Mouse (Mus musculus) megakaryocyte, adult 5-6 weeks (primary cell): ENCODE measurements around the gene Pde3b. TPM values are rescaled to one million over a fixed set of nuclear protein-coding genes. Genes with fewer than 3 reads are reported as not detected.
A peak's percentile ranks its signal among the peaks of the same experiment; 100 is the strongest.
"Not testable (repeated sequence)": the region's sequence is repeated elsewhere in the genome, so short reads cannot be mapped to it uniquely, and the experiment has no call there.

Experiments
- ATAC-seq: 2 replicates; pipeline ENCODE4 v1.8.0; 2016; ENCODE audit warnings: mild to moderate bottlenecking, inconsistent platforms; ENCODE audit not compliant: poor library complexity, severe bottlenecking
- total RNA-seq, 2 experiments: library from RNA; stranded (forward) in 1 of 2; stranded (reverse) in 1 of 2; fragments of 153-499, 151-499 nt in 1 of 2; fragments of 221-1000, 200-1000 nt in 1 of 2; gene quantifications; 2 replicates each; pipeline versions ENCODE4 v1.2.3 to v1.2.4; 2015 to 2017

Gene Pde3b
- total RNA-seq (2015) (10.4 and 11.9 TPM in 2 replicates), total RNA-seq (2017) (14.1 and 25.3 TPM in 2 replicates)

- peak; percentile 74 for ATAC-seq
Measured at GRCm38 (mm10) chr7:114414421-114415335, at the start of gene Pde3b. Pde3b (plus strand) TSS chr7:114415281.

DNA sequence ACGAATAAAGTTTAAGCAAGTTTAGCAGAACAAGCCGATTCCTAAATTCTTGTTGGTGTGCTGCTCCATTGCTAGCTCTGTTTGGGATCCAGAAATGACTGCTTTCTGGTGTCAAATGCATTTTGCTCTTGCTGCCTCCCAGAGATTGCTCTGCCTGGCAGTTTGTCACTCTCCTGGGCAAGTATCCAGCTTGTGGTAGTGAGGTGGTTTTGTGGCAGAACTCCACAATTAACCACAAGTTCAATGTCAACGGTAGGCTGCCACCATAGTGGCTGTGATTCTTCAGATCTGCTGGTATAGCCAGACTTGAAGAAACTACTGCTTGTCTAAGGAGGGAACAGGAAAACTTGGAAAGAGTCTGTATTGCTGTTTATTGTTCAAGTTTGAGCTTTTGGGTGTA, 13.0 kb upstream of the Pde3b start:
- 0 out of 2 replicates have a peak, but pooled peaks have one; percentile 18 for ATAC-seq

DNA sequence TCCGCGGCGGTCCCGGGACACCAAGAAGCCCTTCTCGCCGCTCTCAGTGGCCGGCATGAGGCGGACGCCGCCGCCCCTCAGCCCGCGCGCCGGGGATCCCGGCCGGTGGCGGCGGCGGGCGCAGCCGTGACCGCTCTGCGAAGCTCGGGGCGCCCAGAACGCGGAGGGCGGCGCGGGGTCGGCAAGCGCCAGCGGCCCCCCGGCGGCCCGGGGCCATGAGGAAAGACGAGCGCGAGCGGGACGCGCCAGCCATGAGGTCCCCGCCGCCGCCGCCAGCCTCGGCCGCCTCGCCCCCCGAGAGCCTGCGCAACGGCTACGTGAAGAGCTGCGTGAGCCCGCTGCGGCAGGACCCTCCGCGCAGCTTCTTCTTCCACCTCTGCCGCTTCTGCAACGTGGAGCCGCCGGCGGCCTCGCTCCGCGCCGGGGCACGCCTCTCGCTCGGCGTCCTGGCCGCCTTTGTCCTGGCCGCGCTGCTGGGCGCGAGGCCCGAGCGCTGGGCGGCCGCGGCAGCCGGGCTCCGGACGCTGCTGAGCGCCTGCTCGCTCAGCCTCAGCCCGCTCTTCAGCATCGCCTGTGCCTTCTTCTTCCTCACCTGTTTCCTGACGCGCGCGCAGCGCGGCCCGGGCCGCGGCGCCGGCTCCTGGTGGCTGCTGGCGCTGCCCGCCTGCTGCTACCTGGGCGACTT, 397 bp downstream of the Pde3b start:
- peak; percentile 48 for ATAC-seq

DNA sequence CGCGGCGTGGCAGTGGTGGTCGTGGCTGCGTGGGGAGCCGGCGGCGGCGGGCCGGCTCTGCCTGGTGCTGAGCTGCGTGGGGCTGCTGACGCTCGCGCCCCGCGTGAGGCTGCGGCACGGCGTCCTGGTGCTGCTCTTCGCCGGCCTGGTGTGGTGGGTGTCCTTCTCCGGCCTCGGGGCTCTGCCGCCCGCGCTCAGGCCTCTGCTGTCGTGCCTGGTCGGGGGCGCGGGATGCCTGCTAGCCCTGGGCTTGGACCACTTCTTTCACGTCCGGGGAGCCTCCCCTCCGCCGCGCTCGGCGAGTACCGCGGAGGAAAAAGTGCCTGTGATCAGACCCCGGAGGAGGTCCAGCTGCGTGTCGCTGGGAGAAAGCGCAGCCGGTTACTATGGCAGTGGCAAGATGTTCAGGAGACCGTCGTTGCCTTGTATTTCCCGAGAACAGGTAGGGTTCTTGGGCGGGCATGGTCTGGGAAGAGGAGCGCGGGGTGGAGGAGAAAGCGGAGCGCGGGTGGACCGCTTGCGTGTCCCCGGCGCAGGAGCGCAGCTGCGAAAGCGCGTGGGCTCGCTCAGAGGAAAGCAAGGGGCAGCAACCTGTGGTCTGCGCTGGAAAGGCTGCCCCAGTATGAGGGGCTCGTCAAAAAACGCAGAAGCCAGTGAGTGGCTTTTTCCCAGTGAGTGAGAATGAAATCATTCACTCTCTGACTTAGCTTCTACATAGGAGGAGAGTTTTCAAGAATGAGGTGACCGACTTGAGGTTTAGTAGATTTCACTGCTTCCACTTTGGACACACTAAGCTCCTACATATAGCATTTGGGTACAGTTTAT, 1.2 kb downstream of the Pde3b start:
- ATAC-seq: peak; percentile 44

GRCm38 (mm10) chr7:114419331-114419730, 4.2 kb downstream of the Pde3b start:
- ATAC-seq: not testable (repeated sequence)

DNA sequence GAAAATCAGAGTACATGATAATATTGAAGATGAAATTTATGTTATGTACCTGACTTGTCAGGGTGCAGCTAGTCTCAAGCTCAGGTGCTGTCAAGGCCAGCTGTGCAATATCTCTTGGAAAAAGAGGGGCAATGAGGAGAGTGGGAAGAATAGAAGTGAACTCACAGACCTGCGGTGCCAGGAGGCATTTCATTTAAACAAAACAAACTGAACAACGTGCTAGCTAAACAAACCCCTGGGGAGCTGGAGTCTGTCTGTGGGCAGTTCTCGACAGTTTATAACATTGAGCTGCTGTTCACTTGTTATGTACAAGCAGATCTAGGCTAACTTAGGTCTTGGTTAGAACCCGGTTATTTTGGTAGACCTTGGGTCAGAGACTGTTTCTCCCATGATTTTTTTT, 5.8 kb downstream of the Pde3b start:
- no peak for ATAC-seq

DNA sequence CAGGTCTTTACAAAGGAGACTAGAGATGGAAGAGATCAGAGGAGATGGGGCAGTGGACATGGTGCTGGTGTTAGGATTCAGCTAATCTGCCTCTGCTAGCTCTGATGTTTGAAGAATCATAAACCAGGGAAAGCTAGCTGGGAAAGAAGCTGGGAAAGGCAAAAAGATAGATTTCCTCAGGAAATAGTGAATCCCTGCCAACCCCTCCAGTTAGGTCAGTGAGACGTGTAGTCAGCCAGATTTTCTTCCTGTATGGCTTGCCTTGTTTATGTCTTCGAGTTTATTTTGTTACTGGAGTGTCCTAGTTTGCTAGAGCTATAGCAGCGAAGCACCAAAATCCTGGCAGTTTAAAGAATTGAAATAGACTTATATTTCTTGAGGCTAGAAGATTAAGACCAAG, 7.1 kb downstream of the Pde3b start:
- no peak for ATAC-seq

DNA sequence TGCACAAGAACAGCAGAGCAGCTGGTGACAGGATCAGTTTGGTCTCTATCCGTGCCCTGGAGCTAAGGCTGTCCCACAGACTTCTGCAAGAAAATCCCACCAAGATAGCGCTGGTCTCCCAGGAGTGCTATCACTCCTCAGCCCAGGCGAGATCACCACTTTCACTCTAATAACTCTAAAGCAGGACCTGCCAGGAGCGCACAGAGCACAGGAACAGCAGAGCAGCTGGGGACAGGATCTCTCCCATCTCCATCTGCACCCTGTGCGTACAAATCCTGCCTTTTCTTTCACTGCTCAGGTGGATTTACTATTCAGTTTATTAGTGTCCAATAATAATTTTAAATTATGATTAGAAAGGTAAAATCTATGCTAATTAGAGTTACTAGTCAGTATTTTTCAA, 14.7 kb downstream of the Pde3b start:
- ATAC-seq: no peak

GRCm38 (mm10) chr7:114431966-114432365, 16.9 kb downstream of the Pde3b start:
- ATAC-seq: peak; percentile 51; the same call in 1 of the 2 replicates

DNA sequence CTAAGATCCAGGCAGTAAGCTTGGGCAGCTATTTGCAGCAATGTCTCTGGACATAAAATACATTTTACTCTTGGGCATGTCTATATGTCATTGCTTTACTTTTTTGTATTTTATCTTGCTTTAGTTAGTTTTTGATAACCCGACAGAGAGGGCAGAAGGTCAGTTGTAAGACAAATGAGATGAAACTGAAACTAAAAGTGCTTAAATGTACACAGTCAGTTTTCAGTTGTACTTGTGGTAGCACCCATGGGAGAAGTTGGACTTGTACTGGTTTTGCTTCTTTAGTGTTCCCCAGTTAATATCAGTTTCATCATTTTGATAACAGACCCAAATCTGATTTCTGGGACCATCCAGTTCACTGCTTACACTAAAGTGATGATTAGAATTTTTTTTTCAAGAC, 24.6 kb downstream of the Pde3b start:
- peak; percentile 80 for ATAC-seq

DNA sequence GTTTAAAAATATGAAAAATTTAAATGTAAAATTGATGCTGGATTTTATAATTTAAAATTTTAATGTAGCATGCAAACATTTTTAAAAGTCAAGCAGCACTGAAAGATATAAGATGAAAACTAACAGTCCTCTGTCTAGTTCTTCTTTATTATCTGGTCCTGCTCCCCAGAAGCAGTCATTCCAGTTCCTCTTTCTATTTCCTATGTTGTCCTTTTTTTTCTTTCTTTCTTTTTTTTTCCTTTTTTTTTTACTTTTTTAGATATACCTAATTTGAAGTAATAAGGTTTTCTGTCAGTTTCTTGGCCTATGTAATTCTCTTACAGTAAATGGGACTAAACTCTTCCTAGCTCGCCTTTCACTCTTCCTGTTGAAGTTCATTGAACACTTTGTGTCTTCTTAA, 25.4 kb downstream of the Pde3b start:
- peak; percentile 73 for ATAC-seq

- ATAC-seq: peak; percentile 72
Measured at GRCm38 (mm10) chr7:114452876-114453275, 37.8 kb downstream of the Pde3b start.

DNA sequence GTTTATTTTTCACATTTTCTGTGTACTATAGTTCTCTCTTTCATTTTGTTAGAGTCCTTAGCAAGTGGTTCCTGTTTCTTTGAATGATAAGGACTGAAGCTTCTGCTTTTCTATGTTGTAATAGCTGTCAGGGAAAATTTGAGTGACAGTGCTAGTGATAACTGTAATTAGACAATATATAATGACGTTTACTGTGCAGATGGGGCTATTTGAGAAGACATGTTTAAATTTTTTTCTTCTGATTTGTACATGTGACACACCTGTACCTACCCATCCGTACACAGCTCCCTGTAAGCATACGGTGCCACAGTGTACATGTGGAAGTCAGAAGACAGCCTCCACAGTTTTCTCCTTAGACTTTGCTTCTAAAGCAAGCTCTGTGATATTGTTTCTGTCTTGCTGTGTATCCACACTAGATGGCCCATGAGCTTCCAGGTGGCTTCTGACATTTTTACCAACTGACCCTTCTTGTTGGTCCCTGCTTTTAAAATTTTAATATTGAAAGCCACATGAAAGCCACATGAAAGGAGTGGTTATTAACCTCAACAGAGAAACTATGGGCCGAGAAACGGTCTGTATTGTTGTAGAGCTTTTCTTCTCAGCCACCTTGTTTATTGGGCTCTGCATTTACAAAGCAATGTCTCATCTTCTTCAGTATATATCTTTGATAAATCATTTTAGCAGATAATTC, 38.4 kb downstream of the Pde3b start:
- ATAC-seq: peak; percentile 97

DNA sequence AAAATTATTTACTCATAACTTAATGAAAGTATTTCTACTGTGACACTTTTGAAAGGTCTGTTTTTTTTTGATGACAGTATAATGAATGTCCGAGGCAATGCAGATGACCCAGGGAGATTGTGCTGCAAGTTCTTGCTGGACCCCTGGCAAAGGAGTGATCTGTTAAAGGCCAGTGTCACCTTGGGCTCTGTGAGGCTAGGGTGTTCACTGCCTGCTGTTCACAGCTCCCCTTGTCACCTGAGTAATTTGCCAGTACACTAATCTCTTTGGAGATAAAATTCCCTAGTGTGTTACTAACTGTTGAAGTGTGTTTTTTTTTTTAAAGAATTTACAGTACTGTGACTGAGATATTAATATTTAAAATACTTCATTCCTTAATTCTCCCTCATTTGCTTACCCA, 39.8 kb downstream of the Pde3b start:
- ATAC-seq: no peak

GRCm38 (mm10) chr7:114456904-114457303, 41.8 kb downstream of the Pde3b start:
- ATAC-seq: no peak

GRCm38 (mm10) chr7:114459909-114460308, 44.8 kb downstream of the Pde3b start:
- peak; percentile 75 for ATAC-seq

DNA sequence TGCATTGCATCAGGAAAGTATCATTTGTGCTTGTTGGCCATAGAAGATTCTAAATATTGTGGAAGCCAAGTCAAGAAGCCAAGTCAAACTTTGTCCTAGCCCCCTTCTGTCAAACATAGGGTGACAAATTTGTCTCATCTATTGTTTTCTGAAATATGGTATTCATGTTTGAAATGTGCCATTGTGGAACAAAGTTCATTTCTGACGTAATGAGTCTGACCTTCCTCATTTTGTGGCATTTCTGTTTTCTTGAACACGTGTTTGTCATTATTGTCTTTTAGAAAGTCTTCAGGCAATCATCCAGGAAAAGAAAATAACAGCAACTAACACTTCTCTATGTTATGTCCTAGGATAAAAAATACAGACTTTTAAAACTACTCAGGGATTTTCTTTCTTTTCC, 46.6 kb downstream of the Pde3b start:
- ATAC-seq: peak; percentile 75

DNA sequence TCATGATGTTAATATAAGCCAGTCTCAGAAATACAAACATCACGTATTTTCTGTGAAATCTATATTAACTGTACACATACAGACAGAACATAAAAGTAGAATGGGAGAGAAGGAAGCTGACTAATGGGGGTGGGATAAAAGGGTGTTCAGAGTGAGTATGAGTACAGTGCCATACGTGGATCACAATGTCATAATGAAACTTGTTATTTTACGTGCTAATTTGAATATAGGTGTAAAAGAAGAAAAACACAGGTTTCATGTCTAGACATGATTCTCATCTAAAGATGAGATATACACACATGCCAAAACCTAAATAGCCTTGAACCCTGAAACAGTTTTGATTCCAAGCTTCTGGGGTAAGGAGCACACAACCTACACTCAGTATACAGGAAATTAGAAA, 51.3 kb downstream of the Pde3b start:
- ATAC-seq: no peak

GRCm38 (mm10) chr7:114472471-114472870, 57.4 kb downstream of the Pde3b start:
- ATAC-seq: no peak

- no peak for ATAC-seq
Measured at GRCm38 (mm10) chr7:114474889-114475288, 59.8 kb downstream of the Pde3b start.
